Mouse (Mus musculus): ENCODE data around the gene Cacna1g. TPM values are rescaled to one million over a fixed set of nuclear protein-coding genes. Genes with fewer than 3 reads are reported as not detected.
"Not testable (repeated sequence)": the region's sequence is repeated elsewhere in the genome, so short reads cannot be mapped to it uniquely, and the experiment has no call there.

Gene Cacna1g
- total RNA-seq, 2 experiments from 2014 or later: 72.0 to 86.1 TPM

- peak; percentile 61 to 62 for DNase-seq (ENCODE audit: low spot score in 2 of 2)
Measured at GRCm38 (mm10) chr11:94405348-94405747, 68.7 kb downstream of the Cacna1g start.

GRCm38 (mm10) chr11:94404641-94405260 is 69.2 kb downstream of the Cacna1g start:
- peak; percentile 86 to 93 for DNase-seq (ENCODE audit: low spot score in 2 of 2)

GRCm38 (mm10) chr11:94404178-94404577 is 69.8 kb downstream of the Cacna1g start:
- DNase-seq (ENCODE audit: low spot score in 2 of 2): no peak

GRCm38 (mm10) chr11:94403757-94404156 is 70.2 kb downstream of the Cacna1g start:
- peak in 1 of 2 experiments; percentile 36 for DNase-seq (ENCODE audit: low spot score in 2 of 2)

GRCm38 (mm10) chr11:94402731-94403130 is 71.3 kb downstream of the Cacna1g start:
- no peak for DNase-seq (ENCODE audit: low spot score in 2 of 2)

GRCm38 (mm10) chr11:94402029-94402428 is 72.0 kb downstream of the Cacna1g start:
- DNase-seq (ENCODE audit: low spot score in 2 of 2): not testable (repeated sequence)

- DNase-seq (ENCODE audit: low spot score in 2 of 2): no peak
Measured at GRCm38 (mm10) chr11:94400996-94401395, 73.0 kb downstream of the Cacna1g start.

GRCm38 (mm10) chr11:94394107-94394506 is 79.9 kb downstream of the Cacna1g start:
- DNase-seq (ENCODE audit: low spot score in 2 of 2): no peak

GRCm38 (mm10) chr11:94393490-94393889 is 80.5 kb downstream of the Cacna1g start:
- DNase-seq (ENCODE audit: low spot score in 2 of 2): not testable (repeated sequence)

- DNase-seq (ENCODE audit: low spot score in 2 of 2): no peak
Measured at GRCm38 (mm10) chr11:94392672-94393109, 81.3 kb downstream of the Cacna1g start, which contains the start of gene Abcc3. Gene Abcc3 (minus strand): TSS chr11:94392997.

- no peak for DNase-seq (ENCODE audit: low spot score in 2 of 2)
Measured at GRCm38 (mm10) chr11:94391661-94392060, 82.3 kb downstream of the Cacna1g start.

GRCm38 (mm10) chr11:94390825-94391224 is 83.2 kb downstream of the Cacna1g start:
- no peak for DNase-seq (ENCODE audit: low spot score in 2 of 2)

- DNase-seq (ENCODE audit: low spot score in 2 of 2): no peak
Measured at GRCm38 (mm10) chr11:94389724-94390396, 84.1 kb downstream of the Cacna1g start.

GRCm38 (mm10) chr11:94389021-94389420 is 85.0 kb downstream of the Cacna1g start:
- DNase-seq (ENCODE audit: low spot score in 2 of 2): no peak

- DNase-seq (ENCODE audit: low spot score in 2 of 2): no peak
Measured at GRCm38 (mm10) chr11:94387756-94388155, 86.2 kb downstream of the Cacna1g start.

- DNase-seq (ENCODE audit: low spot score in 2 of 2): no peak
Measured at GRCm38 (mm10) chr11:94385977-94386771, 87.8 kb downstream of the Cacna1g start.

GRCm38 (mm10) chr11:94379736-94380135 is 94.3 kb downstream of the Cacna1g start:
- DNase-seq (ENCODE audit: low spot score in 2 of 2): no peak

GRCm38 (mm10) chr11:94379061-94379460 is 94.9 kb downstream of the Cacna1g start:
- DNase-seq (ENCODE audit: low spot score in 2 of 2): no peak

GRCm38 (mm10) chr11:94374276-94374948 is 99.6 kb downstream of the Cacna1g start:
- no peak for DNase-seq (ENCODE audit: low spot score in 2 of 2)

- DNase-seq (ENCODE audit: low spot score in 2 of 2): no peak
Measured at GRCm38 (mm10) chr11:94370809-94371208, 103.2 kb downstream of the Cacna1g start.

GRCm38 (mm10) chr11:94369981-94370380 is 104.0 kb downstream of the Cacna1g start:
- no peak for DNase-seq (ENCODE audit: low spot score in 2 of 2)

Data from left cerebral cortex, adult 18-20 months (tissue).